Mouse (Mus musculus): ENCODE results near the gene Rexo1. TPM values are rescaled to one million over a fixed set of nuclear protein-coding genes. Genes with fewer than 3 reads are reported as not detected.

Gene Rexo1
- polyA plus RNA-seq, 1 experiment from 2014 or later = 16.7 TPM

- ATAC-seq (ENCODE audit: insufficient read depth, low FRiP score) = no peak
Measured at GRCm38 (mm10) chr10:80568876-80569275, 7.5 kb upstream of the Rexo1 start.

DNA sequence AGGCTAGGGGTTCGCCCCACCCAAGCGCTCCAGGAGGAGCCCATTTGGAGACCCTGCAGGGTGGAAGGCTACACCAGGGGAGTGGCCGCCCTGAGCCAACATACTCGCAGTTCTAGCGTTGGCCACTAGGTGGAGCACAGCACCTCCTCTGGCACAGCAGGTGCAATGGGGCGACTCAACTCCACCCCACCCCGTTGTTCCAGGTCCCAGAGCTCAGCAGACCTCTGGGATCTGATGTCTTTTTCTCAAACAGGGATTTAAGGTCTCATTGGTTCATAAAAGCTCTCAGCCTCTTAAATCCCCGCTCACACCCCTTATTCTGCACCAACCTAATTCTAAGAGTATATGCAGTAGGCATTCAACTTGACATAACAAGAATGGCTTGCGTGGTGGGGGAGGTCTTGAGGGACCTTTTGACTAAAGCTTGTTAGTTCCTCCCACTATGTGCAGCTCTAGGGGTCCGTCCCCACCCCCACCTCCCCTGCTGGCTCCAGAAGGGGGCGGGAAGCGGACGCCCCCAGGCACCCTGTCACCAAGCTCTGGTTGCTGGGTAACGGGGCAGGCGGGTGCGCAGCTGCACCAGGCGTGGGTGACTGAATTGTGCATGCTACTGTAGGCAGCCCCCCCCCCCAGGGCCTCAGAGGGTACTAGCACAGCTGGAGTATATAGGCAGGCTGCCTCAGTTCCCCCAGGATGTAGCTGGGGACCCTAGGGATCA, 5.2 kb upstream of the Rexo1 start:
- H3K4me1 ChIP-seq (ENCODE audit: control insufficient read depth, insufficient read depth, low read length) = peaks cover 32% of the 10 kb centered on the region
- no peaks in the 10 kb centered on the region for H3K9me3 ChIP-seq (replicated peaks; ENCODE audit: control insufficient read depth, low read length)
- H3K27me3 ChIP-seq (ENCODE audit: control insufficient read depth, insufficient read depth, low read length) = no peaks in the 10 kb centered on the region
- WGBS = 28% methylated on average over 17 of the region's 17 CpGs
- no peak for ATAC-seq (ENCODE audit: insufficient read depth, low FRiP score)
- no peak overlapping the region for H3K4me2 ChIP-seq (ENCODE audit: low read depth, low read length)
- H3K9ac ChIP-seq (ENCODE audit: low read length) = no peak overlapping the region
- H3K27ac ChIP-seq (ENCODE audit: low read length) = no peak overlapping the region
- no peaks in the 10 kb centered on the region for H3K36me3 ChIP-seq (ENCODE audit: control insufficient read depth, insufficient read depth, low read length)
- no peak overlapping the region for H3K4me3 ChIP-seq (replicated peaks; ENCODE audit: low read length)

More at GRCm38 (mm10) chr10:80568876-80569275, 7.5 kb upstream of the Rexo1 start:
- no peak overlapping the region for H3K9ac ChIP-seq (ENCODE audit: low read length)
- WGBS = 93% methylated on average over 29 of the region's 29 CpGs
- H3K9me3 ChIP-seq (replicated peaks; ENCODE audit: control insufficient read depth, low read length) = no peaks in the 10 kb centered on the region
- no peaks in the 10 kb centered on the region for H3K36me3 ChIP-seq (ENCODE audit: control insufficient read depth, insufficient read depth, low read length)
- no peaks in the 10 kb centered on the region for H3K27me3 ChIP-seq (ENCODE audit: control insufficient read depth, insufficient read depth, low read length)
- H3K4me1 ChIP-seq (ENCODE audit: control insufficient read depth, insufficient read depth, low read length) = peaks cover 49% of the 10 kb centered on the region
- H3K27ac ChIP-seq (ENCODE audit: low read length) = no peak overlapping the region
- H3K4me3 ChIP-seq (replicated peaks; ENCODE audit: low read length) = no peak overlapping the region
- H3K4me2 ChIP-seq (ENCODE audit: low read depth, low read length) = no peak overlapping the region

- H3K27me3 ChIP-seq (ENCODE audit: control insufficient read depth, insufficient read depth, low read length) = no peaks in the 10 kb centered on the region
- H3K9ac ChIP-seq (ENCODE audit: low read length) = peak overlapping the region; percentile 93
- H3K4me1 ChIP-seq (ENCODE audit: control insufficient read depth, insufficient read depth, low read length) = peaks cover 27% of the 10 kb centered on the region
- no peaks in the 10 kb centered on the region for H3K9me3 ChIP-seq (replicated peaks; ENCODE audit: control insufficient read depth, low read length)
- no peaks in the 10 kb centered on the region for H3K36me3 ChIP-seq (ENCODE audit: control insufficient read depth, insufficient read depth, low read length)
- peak overlapping the region; percentile 75 for H3K4me3 ChIP-seq (replicated peaks; ENCODE audit: low read length)
- ATAC-seq (ENCODE audit: insufficient read depth, low FRiP score) = no peak
- WGBS = under 1% methylated on average over 13 of the region's 13 CpGs
- peak overlapping the region; percentile 85 for H3K4me2 ChIP-seq (ENCODE audit: low read depth, low read length)
- peak overlapping the region; percentile 85; the same call in 1 of the 2 replicates for H3K27ac ChIP-seq (ENCODE audit: low read length)
Measured at GRCm38 (mm10) chr10:80560621-80561020, 739 bp downstream of the Rexo1 start.

DNA sequence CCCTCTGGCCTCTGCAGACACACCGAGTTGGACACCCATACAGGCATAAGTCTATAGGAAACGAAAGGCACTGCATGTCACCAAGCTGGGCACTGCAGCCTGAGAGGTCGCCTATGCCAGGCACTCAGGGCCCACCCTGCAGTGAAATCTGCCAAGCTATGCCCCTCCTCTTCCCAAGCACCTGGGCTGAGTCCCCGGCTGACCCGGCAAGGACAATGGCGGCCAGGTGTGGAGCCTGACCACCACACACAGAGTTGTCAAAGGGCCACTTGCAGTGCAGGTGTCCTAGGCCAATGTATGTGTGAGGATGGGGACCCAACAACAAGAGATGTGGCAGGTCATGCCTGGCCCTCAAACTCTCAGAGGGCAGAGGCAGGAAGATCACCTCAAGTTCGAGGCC, 1.9 kb downstream of the Rexo1 start:
- Histone ChIP-seq H3K27me3 (ENCODE audit: control insufficient read depth, insufficient read depth, low read length) (no peaks in the 10 kb centered on the region), H3K36me3 (ENCODE audit: control insufficient read depth, insufficient read depth, low read length) (no peaks in the 10 kb centered on the region), H3K4me1 (ENCODE audit: control insufficient read depth, insufficient read depth, low read length) (peaks cover 27% of the 10 kb centered on the region), H3K4me2 (ENCODE audit: low read depth, low read length) (no peak overlapping the region), H3K9me3 (replicated peaks; ENCODE audit: control insufficient read depth, low read length) (no peaks in the 10 kb centered on the region), H3K4me3 (replicated peaks; ENCODE audit: low read length) (no peak overlapping the region), H3K9ac (ENCODE audit: low read length) (no peak overlapping the region; the same call in 1 of the 2 replicates), H3K27ac (ENCODE audit: low read length) (no peak overlapping the region)
- ATAC-seq (ENCODE audit: insufficient read depth, low FRiP score) = no peak
- WGBS = 89% methylated on average over 7 of the region's 7 CpGs

- Histone ChIP-seq H3K27ac (ENCODE audit: low read length) (no peak overlapping the region), H3K4me2 (ENCODE audit: low read depth, low read length) (no peak overlapping the region), H3K27me3 (ENCODE audit: control insufficient read depth, insufficient read depth, low read length) (no peaks in the 10 kb centered on the region), H3K9ac (ENCODE audit: low read length) (peak overlapping the region; percentile 40; the same call in 1 of the 2 replicates), H3K4me1 (ENCODE audit: control insufficient read depth, insufficient read depth, low read length) (peaks cover 32% of the 10 kb centered on the region), H3K9me3 (replicated peaks; ENCODE audit: control insufficient read depth, low read length) (no peaks in the 10 kb centered on the region), H3K36me3 (ENCODE audit: control insufficient read depth, insufficient read depth, low read length) (no peaks in the 10 kb centered on the region), H3K4me3 (replicated peaks; ENCODE audit: low read length) (no peak overlapping the region)
- WGBS = 32% methylated on average over 5 of the region's 5 CpGs
- ATAC-seq (ENCODE audit: insufficient read depth, low FRiP score) = no peak
Measured at GRCm38 (mm10) chr10:80557346-80557965, 3.9 kb downstream of the Rexo1 start.

- Histone ChIP-seq H3K36me3 (ENCODE audit: control insufficient read depth, insufficient read depth, low read length) (0 out of 2 replicates have a peak, but pooled peaks cover 4% of the 10 kb centered on the region), H3K27ac (ENCODE audit: low read length) (no peak overlapping the region), H3K4me1 (ENCODE audit: control insufficient read depth, insufficient read depth, low read length) (peaks cover 15% of the 10 kb centered on the region; the same call in 1 of the 2 replicates), H3K4me2 (ENCODE audit: low read depth, low read length) (no peak overlapping the region), H3K4me3 (replicated peaks; ENCODE audit: low read length) (no peak overlapping the region), H3K9ac (ENCODE audit: low read length) (no peak overlapping the region), H3K27me3 (ENCODE audit: control insufficient read depth, insufficient read depth, low read length) (no peaks in the 10 kb centered on the region), H3K9me3 (replicated peaks; ENCODE audit: control insufficient read depth, low read length) (no peaks in the 10 kb centered on the region)
- no peak for ATAC-seq (ENCODE audit: insufficient read depth, low FRiP score)
- WGBS = 77% methylated on average over 6 of the region's 6 CpGs
Measured at GRCm38 (mm10) chr10:80553997-80554396, 7.4 kb downstream of the Rexo1 start.

DNA sequence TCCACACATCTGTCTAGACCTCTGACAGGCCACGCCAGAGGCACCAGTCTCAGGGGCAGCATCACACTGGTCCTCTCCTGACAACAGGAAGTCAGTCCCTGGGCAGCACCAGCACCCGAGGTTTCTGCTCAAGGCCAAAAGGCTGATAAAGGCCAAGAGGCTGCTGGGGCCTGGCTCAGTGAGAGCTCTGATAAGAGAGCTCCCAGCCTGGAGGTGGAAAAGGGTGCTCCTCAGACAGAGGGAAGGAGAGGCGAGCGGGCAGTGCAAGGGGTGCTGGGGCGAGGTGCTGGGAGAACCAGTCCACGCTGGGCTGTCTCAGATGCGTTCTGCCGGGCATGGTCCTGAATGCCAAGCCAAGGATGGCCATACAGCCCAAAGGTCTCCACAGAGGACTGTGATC, 7.8 kb downstream of the Rexo1 start:
- Histone ChIP-seq H3K9ac (ENCODE audit: low read length) (no peak overlapping the region), H3K27ac (ENCODE audit: low read length) (no peak overlapping the region), H3K36me3 (ENCODE audit: control insufficient read depth, insufficient read depth, low read length) (0 out of 2 replicates have a peak, but pooled peaks cover 4% of the 10 kb centered on the region), H3K9me3 (replicated peaks; ENCODE audit: control insufficient read depth, low read length) (no peaks in the 10 kb centered on the region), H3K4me1 (ENCODE audit: control insufficient read depth, insufficient read depth, low read length) (peaks cover 15% of the 10 kb centered on the region; the same call in 1 of the 2 replicates), H3K4me3 (replicated peaks; ENCODE audit: low read length) (no peak overlapping the region), H3K4me2 (ENCODE audit: low read depth, low read length) (no peak overlapping the region), H3K27me3 (ENCODE audit: control insufficient read depth, insufficient read depth, low read length) (no peaks in the 10 kb centered on the region)
- 79% methylated on average over 8 of the region's 8 CpGs for WGBS
- no peak for ATAC-seq (ENCODE audit: insufficient read depth, low FRiP score)

GRCm38 (mm10) chr10:80552364-80552763, 9.0 kb downstream of the Rexo1 start:
- Histone ChIP-seq H3K4me2 (ENCODE audit: low read depth, low read length) (no peak overlapping the region), H3K4me1 (ENCODE audit: control insufficient read depth, insufficient read depth, low read length) (0 out of 2 replicates have a peak, but pooled peaks cover 5% of the 10 kb centered on the region), H3K36me3 (ENCODE audit: control insufficient read depth, insufficient read depth, low read length) (peaks cover 7% of the 10 kb centered on the region; the same call in 1 of the 2 replicates), H3K27ac (ENCODE audit: low read length) (no peak overlapping the region), H3K4me3 (replicated peaks; ENCODE audit: low read length) (no peak overlapping the region), H3K27me3 (ENCODE audit: control insufficient read depth, insufficient read depth, low read length) (no peaks in the 10 kb centered on the region), H3K9me3 (replicated peaks; ENCODE audit: control insufficient read depth, low read length) (no peaks in the 10 kb centered on the region), H3K9ac (ENCODE audit: low read length) (no peak overlapping the region)
- WGBS = 60% methylated on average over 9 of the region's 9 CpGs
- ATAC-seq (ENCODE audit: insufficient read depth, low FRiP score) = no peak

- Histone ChIP-seq H3K4me2 (ENCODE audit: low read depth, low read length) (no peak overlapping the region), H3K27ac (ENCODE audit: low read length) (no peak overlapping the region), H3K4me3 (replicated peaks; ENCODE audit: low read length) (no peak overlapping the region), H3K36me3 (ENCODE audit: control insufficient read depth, insufficient read depth, low read length) (peaks cover 11% of the 10 kb centered on the region; the same call in 1 of the 2 replicates), H3K4me1 (ENCODE audit: control insufficient read depth, insufficient read depth, low read length) (0 out of 2 replicates have a peak, but pooled peaks cover 5% of the 10 kb centered on the region), H3K27me3 (ENCODE audit: control insufficient read depth, insufficient read depth, low read length) (no peaks in the 10 kb centered on the region), H3K9ac (ENCODE audit: low read length) (no peak overlapping the region), H3K9me3 (replicated peaks; ENCODE audit: control insufficient read depth, low read length) (no peaks in the 10 kb centered on the region)
- ATAC-seq (ENCODE audit: insufficient read depth, low FRiP score) = no peak
- WGBS = 88% methylated on average over 21 of the region's 21 CpGs
Measured at GRCm38 (mm10) chr10:80549279-80549678, 12.1 kb downstream of the Rexo1 start.

Data from stomach, embryonic 16.5 days (tissue).